ENCODE assay signal across 8 mouse cellular contexts in genomic region chr11:120948328-120948727, GRCm38 (mm10). TPM values are rescaled to one million over a fixed set of nuclear protein-coding genes. Genes with fewer than 3 reads are reported as not detected.
A peak's percentile ranks its signal among the peaks of the same experiment; 100 is the strongest.
DNase-seq lines count a peak whose midpoint lies in the region; ATAC-seq and TF ChIP-seq lines count a peak whose summit lies in the region.

TSS of gene Slc16a3 (plus strand) at chr11:120948480.

- H3K4me2 ChIP-seq in embryonic facial prominence, embryonic 12.5 days (replicated peaks): peak within 1 kb of the TSS; percentile 58
- peak within 1 kb of the TSS; percentile 66 for H3K4me2 ChIP-seq in hindbrain, embryonic 15.5 days

- H3K27ac ChIP-seq in left cerebral cortex, adult 2 months: no peak within 1 kb of the TSS
- H3K27ac ChIP-seq in embryonic facial prominence, embryonic 12.5 days: peak within 1 kb of the TSS; percentile 25; the same call in 1 of the 2 replicates
- no peak within 1 kb of the TSS for H3K27ac ChIP-seq in hindbrain, embryonic 15.5 days (replicated peaks)

- intact Hi-C loops in left cerebral cortex, adult 2 months (cut with DNase I): no loop called here

- H3K9me3 ChIP-seq in embryonic facial prominence, embryonic 12.5 days: no peaks in the 10 kb centered on the region
- no peaks in the 10 kb centered on the region for H3K9me3 ChIP-seq in hindbrain, embryonic 15.5 days
- H3K9me3 ChIP-seq in megakaryocyte, embryonic 14.5 days: no peaks in the 10 kb centered on the region

- DNase-seq in left cerebral cortex, adult 2 months (ENCODE audit: extremely low spot score in 1 of 2, low spot score in 2 of 2): no peak
- DNase-seq in left cerebral cortex, adult 18-20 months (ENCODE audit: low spot score in 2 of 2): no peak
- no peak for DNase-seq in left cerebral cortex, adult 8-10 months (ENCODE audit: low spot score in 2 of 2)
- no peak for DNase-seq in right cerebral cortex, adult 18-20 months
- no peak for DNase-seq in layer of hippocampus, adult 18-20 months (ENCODE audit: low spot score in 2 of 2)

- 34% methylated on average over 12 of the region's 12 CpGs for whole genome bisulfite sequencing in embryonic facial prominence, embryonic 12.5 days
- 28% methylated on average over 12 of the region's 12 CpGs for WGBS in hindbrain, embryonic 15.5 days

- no peak for ATAC-seq in embryonic facial prominence, embryonic 12.5 days (ENCODE audit: insufficient number of reproducible peaks, insufficient read depth, low FRiP score, low TSS enrichment)
- no peak for ATAC-seq in hindbrain, embryonic 15.5 days (ENCODE audit: low FRiP score, low read depth)

- TF ChIP-seq CTCF in left cerebral cortex, adult 2 months (IDR thresholded peaks at IDR 0.05): no peak

- H3K27me3 ChIP-seq in embryonic facial prominence, embryonic 12.5 days: peaks cover 24% of the 10 kb centered on the region
- peaks cover 33% of the 10 kb centered on the region for H3K27me3 ChIP-seq in hindbrain, embryonic 15.5 days
- peaks cover 8% of the 10 kb centered on the region for H3K27me3 ChIP-seq in megakaryocyte, embryonic 14.5 days (replicated peaks)

- H3K36me3 ChIP-seq in embryonic facial prominence, embryonic 12.5 days: no peaks in the 10 kb centered on the region
- H3K36me3 ChIP-seq in hindbrain, embryonic 15.5 days: no peaks in the 10 kb centered on the region
- H3K36me3 ChIP-seq in megakaryocyte, embryonic 14.5 days (replicated peaks; ENCODE audit: low read length): peaks cover 26% of the 10 kb centered on the region

- peaks cover 18% of the 10 kb centered on the region for H3K4me1 ChIP-seq in embryonic facial prominence, embryonic 12.5 days
- H3K4me1 ChIP-seq in hindbrain, embryonic 15.5 days (replicated peaks): peaks cover 33% of the 10 kb centered on the region
- H3K4me1 ChIP-seq in megakaryocyte, embryonic 14.5 days: peaks cover 86% of the 10 kb centered on the region

- peak within 1 kb of the TSS; percentile 64 for H3K9ac ChIP-seq in embryonic facial prominence, embryonic 12.5 days
- H3K9ac ChIP-seq in hindbrain, embryonic 15.5 days: peak within 1 kb of the TSS; percentile 19; the same call in 1 of the 2 replicates

- peak within 1 kb of the TSS; percentile 41 for H3K4me3 ChIP-seq in left cerebral cortex, adult 2 months
- peak within 1 kb of the TSS; percentile 48 for H3K4me3 ChIP-seq in embryonic facial prominence, embryonic 12.5 days
- peak within 1 kb of the TSS; percentile 42 for H3K4me3 ChIP-seq in hindbrain, embryonic 15.5 days
- H3K4me3 ChIP-seq in megakaryocyte, embryonic 14.5 days (replicated peaks): peak within 1 kb of the TSS; percentile 97

RNA-seq across cellular contexts. Expression of gene Slc16a3, which starts in this region (rescaled TPM):
- 1 to 10 TPM; 3.3 to 4.5 TPM for total RNA-seq in left cerebral cortex, adult 2 months (2021)
- 1 to 10 TPM; 3.9 to 4.0 TPM for total RNA-seq in left cerebral cortex, adult 18-20 months (2021)
- 46.2 and 46.9 TPM in 2 replicates for polyA plus RNA-seq in embryonic facial prominence, embryonic 12.5 days (2016; fragmentation: Nextera tagmentation; extraction: Ambion mirVana)
- 10.4 and 10.9 TPM in 2 replicates for polyA plus RNA-seq in hindbrain, embryonic 15.5 days (2015; fragmentation: Nextera tagmentation; extraction: Ambion mirVana)
- 673 and 816 TPM in 2 replicates for polyA plus RNA-seq in megakaryocyte, embryonic 14.5 days (2012; ENCODE audit: insufficient read depth, low replicate concordance)
- total RNA-seq in left cerebral cortex, adult 8-10 months (2022): 1 to 10 TPM; 3.9 to 9.3 (median 7.8) TPM
- total RNA-seq in layer of hippocampus, adult 18-20 months (2021): 1 to 10 TPM; 1.7 to 4.5 TPM

Comparison
In these comparisons a context has a peak if more than half of its experiments do, and no peak if none do; other contexts are left out.
1. RNA of gene Slc16a3 (polyA plus RNA-seq): 673 to 816 TPM in megakaryocyte, embryonic 14.5 days; 46.2 to 46.9 TPM in embryonic facial prominence, embryonic 12.5 days and 10.4 to 10.9 TPM in hindbrain, embryonic 15.5 days; every median in the first group is over 10 times any median in the second.
2. H3K4me3 ChIP-seq: peak in every context shown above with its lines; median percentile 97 in megakaryocyte, embryonic 14.5 days; 48 in embryonic facial prominence, embryonic 12.5 days; 42 in hindbrain, embryonic 15.5 days; 41 in left cerebral cortex, adult 2 months.